Mouse (Mus musculus): ENCODE results near the gene Mat1a. TPM values are rescaled to one million over a fixed set of nuclear protein-coding genes. Genes with fewer than 3 reads are reported as not detected.

The Mat1a gene
- polyA plus RNA-seq, 1 experiment from 2014 or later = not detected

DNA sequence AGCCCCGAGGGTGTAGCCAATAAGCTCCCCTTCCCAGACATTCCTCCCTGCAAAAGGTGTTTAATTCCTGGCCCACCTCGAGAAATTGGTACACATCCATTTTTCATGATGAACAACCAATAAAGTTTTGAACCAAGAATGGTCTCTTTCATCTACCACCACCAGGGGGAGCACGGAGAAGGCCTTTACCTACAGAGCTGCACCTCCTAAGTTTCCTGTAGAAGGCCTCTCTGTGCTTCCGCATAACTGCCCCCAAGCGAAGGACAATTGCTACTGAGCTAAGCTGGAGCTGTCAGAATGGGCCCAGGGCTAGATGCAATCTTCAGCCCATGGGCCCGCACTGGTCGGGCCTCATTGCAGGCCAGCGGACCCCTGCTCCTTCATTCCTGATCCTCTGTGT, 14.1 kb upstream of the Mat1a start:
- 55% methylated on average over 8 of the region's 8 CpGs for WGBS
- Histone ChIP-seq H3K27me3 (ENCODE audit: control insufficient read depth, insufficient read depth, low read length) (no peaks in the 10 kb centered on the region), H3K4me3 (replicated peaks; ENCODE audit: low read depth, low read length) (no peak overlapping the region), H3K27ac (replicated peaks; ENCODE audit: low read depth, low read length) (no peak overlapping the region), H3K4me2 (ENCODE audit: low read length) (no peak overlapping the region), H3K4me1 (ENCODE audit: control insufficient read depth, insufficient read depth, low read length) (no peaks in the 10 kb centered on the region), H3K9me3 (ENCODE audit: control insufficient read depth, low read length) (no peaks in the 10 kb centered on the region), H3K9ac (replicated peaks; ENCODE audit: low read length) (no peak overlapping the region), H3K36me3 (ENCODE audit: control insufficient read depth, insufficient read depth, low read length) (no peaks in the 10 kb centered on the region)
- DNase-seq (peak; percentile 19), ATAC-seq (ENCODE audit: low FRiP score, low TSS enrichment) (no peak)

DNA sequence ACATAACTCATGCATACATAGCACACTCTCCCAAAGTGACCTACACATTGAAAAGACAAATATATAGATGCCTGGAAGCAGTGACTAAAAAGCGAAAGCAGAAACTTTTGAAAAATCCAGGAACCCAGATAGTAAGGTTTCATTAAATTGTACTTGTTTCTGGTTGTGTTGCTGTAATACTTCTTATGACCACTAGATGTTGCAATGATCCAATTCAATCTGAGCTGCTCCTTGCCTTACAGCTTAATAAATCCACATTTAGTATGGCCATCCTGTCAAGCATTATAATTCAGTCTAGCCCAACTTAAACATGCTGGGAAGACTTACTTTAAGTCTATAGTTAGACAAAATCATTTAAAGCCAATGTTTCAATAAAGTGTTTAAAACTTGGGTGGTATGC, 10.7 kb upstream of the Mat1a start:
- no peak overlapping the region for H3K27ac ChIP-seq (replicated peaks; ENCODE audit: low read depth, low read length)
- H3K9me3 ChIP-seq (ENCODE audit: control insufficient read depth, low read length) = no peaks in the 10 kb centered on the region
- no peaks in the 10 kb centered on the region for H3K36me3 ChIP-seq (ENCODE audit: control insufficient read depth, insufficient read depth, low read length)
- WGBS = 57% methylated on average over 1 of the region's 1 CpGs
- no peak overlapping the region for H3K9ac ChIP-seq (replicated peaks; ENCODE audit: low read length)
- no peak overlapping the region for H3K4me2 ChIP-seq (ENCODE audit: low read length)
- no peak for ATAC-seq (ENCODE audit: low FRiP score, low TSS enrichment)
- DNase-seq = peak; percentile 47
- no peak overlapping the region for H3K4me3 ChIP-seq (replicated peaks; ENCODE audit: low read depth, low read length)
- H3K27me3 ChIP-seq (ENCODE audit: control insufficient read depth, insufficient read depth, low read length) = no peaks in the 10 kb centered on the region
- no peaks in the 10 kb centered on the region for H3K4me1 ChIP-seq (ENCODE audit: control insufficient read depth, insufficient read depth, low read length)

DNA sequence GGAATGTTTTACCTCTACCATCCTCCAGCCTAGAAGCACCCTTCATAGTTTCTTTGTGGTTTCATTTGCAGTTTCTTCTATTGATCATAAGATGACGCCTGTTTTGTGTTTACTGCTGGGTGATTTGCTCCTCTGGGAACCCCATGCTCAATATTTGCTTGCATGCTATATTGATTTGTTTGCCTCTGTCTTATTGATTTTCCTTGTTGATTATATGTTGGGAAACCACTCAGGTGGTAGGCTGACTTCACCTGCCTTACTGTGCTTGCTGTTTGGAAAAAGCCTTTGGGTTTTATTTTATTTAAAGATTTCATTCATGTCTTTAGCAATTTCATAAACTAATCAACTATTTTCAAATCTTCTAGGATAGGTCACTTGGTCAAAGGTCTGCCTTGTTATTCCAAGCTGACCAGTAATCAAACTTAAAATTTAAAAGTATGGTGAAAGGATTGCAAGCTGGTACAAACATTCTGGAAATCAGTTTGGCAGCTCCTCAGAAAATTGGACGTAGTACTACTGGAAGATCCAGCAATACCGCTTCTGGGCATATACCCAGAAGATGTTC, 8.5 kb upstream of the Mat1a start:
- DNase-seq = no peak
- Histone ChIP-seq H3K36me3 (ENCODE audit: control insufficient read depth, insufficient read depth, low read length) (no peaks in the 10 kb centered on the region), H3K9me3 (ENCODE audit: control insufficient read depth, low read length) (no peaks in the 10 kb centered on the region), H3K27ac (replicated peaks; ENCODE audit: low read depth, low read length) (no peak overlapping the region), H3K4me2 (ENCODE audit: low read length) (no peak overlapping the region), H3K4me1 (ENCODE audit: control insufficient read depth, insufficient read depth, low read length) (no peaks in the 10 kb centered on the region), H3K9ac (replicated peaks; ENCODE audit: low read length) (no peak overlapping the region), H3K27me3 (ENCODE audit: control insufficient read depth, insufficient read depth, low read length) (no peaks in the 10 kb centered on the region), H3K4me3 (replicated peaks; ENCODE audit: low read depth, low read length) (no peak overlapping the region)
- ATAC-seq (ENCODE audit: low FRiP score, low TSS enrichment) = no peak
- 83% methylated on average over 3 of the region's 3 CpGs for WGBS

DNA sequence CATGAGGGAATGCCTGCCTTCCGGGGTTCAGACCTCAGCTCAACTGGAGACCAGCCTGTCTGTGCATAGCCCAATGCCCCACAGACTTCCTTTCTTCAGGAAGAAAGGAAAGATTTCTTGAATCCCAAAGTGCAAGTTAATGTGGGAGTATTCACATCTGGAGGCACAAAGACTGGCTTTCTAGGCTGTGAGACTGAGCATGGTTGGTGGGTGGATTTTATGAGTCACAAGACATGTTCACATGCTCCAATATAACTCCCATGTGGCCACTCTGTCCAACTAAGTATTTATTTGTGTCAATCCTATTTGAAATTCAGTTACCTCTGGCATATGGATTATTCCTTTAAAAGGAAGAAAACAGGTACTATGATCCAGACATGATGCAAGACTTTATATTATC, 6.1 kb upstream of the Mat1a start:
- ATAC-seq (ENCODE audit: low FRiP score, low TSS enrichment) (no peak), DNase-seq (no peak)
- H3K36me3 ChIP-seq (ENCODE audit: control insufficient read depth, insufficient read depth, low read length) = no peaks in the 10 kb centered on the region
- no peaks in the 10 kb centered on the region for H3K4me1 ChIP-seq (ENCODE audit: control insufficient read depth, insufficient read depth, low read length)
- no peaks in the 10 kb centered on the region for H3K9me3 ChIP-seq (ENCODE audit: control insufficient read depth, low read length)
- H3K27ac ChIP-seq (replicated peaks; ENCODE audit: low read depth, low read length) = no peak overlapping the region
- H3K27me3 ChIP-seq (ENCODE audit: control insufficient read depth, insufficient read depth, low read length) = no peaks in the 10 kb centered on the region
- no peak overlapping the region for H3K4me3 ChIP-seq (replicated peaks; ENCODE audit: low read depth, low read length)
- WGBS = 84% methylated on average over 1 of the region's 1 CpGs
- no peak overlapping the region for H3K4me2 ChIP-seq (ENCODE audit: low read length)
- H3K9ac ChIP-seq (replicated peaks; ENCODE audit: low read length) = no peak overlapping the region

DNA sequence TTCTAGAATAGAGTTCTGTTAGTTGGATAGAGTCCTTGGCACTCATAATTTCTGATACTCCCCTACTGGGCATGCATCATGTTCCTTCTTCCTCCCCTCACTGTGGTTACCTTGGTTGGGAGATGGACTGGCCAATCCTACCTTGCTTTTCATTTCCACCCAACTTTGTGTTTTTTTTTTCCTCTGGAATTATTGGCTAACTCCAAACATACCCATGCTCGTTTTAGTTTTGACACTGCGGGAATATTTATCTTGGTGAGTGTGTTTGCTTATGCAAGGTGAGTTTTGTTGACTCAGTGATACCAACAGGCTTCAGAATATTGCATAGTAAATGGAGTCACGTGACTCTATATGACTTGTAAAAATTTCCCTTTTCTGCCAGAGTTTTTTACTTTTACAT, 4.1 kb upstream of the Mat1a start:
- WGBS = 95% methylated on average over 3 of the region's 3 CpGs
- no peak overlapping the region for H3K9ac ChIP-seq (replicated peaks; ENCODE audit: low read length)
- ATAC-seq (ENCODE audit: low FRiP score, low TSS enrichment) = no peak

DNA sequence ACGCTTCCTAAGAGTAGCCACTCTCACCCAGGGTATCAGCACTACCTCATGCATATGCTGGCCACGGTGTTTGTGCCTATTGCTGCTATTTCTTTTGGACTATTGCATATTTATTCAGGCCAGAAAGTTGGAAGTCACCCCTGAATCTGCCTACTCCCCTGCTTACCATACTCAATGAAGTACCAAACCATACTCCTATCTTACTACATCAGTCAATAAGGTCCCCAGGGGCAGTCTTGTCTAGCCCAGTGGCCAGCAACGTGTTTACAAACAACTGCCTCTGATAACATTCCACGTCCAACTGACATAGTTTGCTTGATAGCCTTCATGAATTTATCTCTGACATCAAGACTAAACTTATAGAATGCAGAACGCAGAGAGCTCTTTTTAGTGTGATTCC, 3.6 kb upstream of the Mat1a start:
- no peaks in the 10 kb centered on the region for H3K36me3 ChIP-seq (ENCODE audit: control insufficient read depth, insufficient read depth, low read length)
- no peak overlapping the region for H3K9ac ChIP-seq (replicated peaks; ENCODE audit: low read length)
- no peaks in the 10 kb centered on the region for H3K9me3 ChIP-seq (ENCODE audit: control insufficient read depth, low read length)
- H3K27ac ChIP-seq (replicated peaks; ENCODE audit: low read depth, low read length) = no peak overlapping the region
- no peak overlapping the region for H3K4me3 ChIP-seq (replicated peaks; ENCODE audit: low read depth, low read length)
- H3K4me2 ChIP-seq (ENCODE audit: low read length) = no peak overlapping the region
- no peak for ATAC-seq (ENCODE audit: low FRiP score, low TSS enrichment)
- no peaks in the 10 kb centered on the region for H3K4me1 ChIP-seq (ENCODE audit: control insufficient read depth, insufficient read depth, low read length)
- H3K27me3 ChIP-seq (ENCODE audit: control insufficient read depth, insufficient read depth, low read length) = no peaks in the 10 kb centered on the region
- WGBS = 88% methylated on average over 5 of the region's 5 CpGs
- DNase-seq = no peak

More for the DNA sequence above, 4.1 kb upstream of the Mat1a start:
- Histone ChIP-seq H3K9me3 (ENCODE audit: control insufficient read depth, low read length) (no peaks in the 10 kb centered on the region), H3K27ac (replicated peaks; ENCODE audit: low read depth, low read length) (no peak overlapping the region), H3K36me3 (ENCODE audit: control insufficient read depth, insufficient read depth, low read length) (no peaks in the 10 kb centered on the region), H3K4me3 (replicated peaks; ENCODE audit: low read depth, low read length) (no peak overlapping the region), H3K27me3 (ENCODE audit: control insufficient read depth, insufficient read depth, low read length) (no peaks in the 10 kb centered on the region), H3K4me1 (ENCODE audit: control insufficient read depth, insufficient read depth, low read length) (no peaks in the 10 kb centered on the region), H3K4me2 (ENCODE audit: low read length) (no peak overlapping the region)
- DNase-seq = no peak

DNA sequence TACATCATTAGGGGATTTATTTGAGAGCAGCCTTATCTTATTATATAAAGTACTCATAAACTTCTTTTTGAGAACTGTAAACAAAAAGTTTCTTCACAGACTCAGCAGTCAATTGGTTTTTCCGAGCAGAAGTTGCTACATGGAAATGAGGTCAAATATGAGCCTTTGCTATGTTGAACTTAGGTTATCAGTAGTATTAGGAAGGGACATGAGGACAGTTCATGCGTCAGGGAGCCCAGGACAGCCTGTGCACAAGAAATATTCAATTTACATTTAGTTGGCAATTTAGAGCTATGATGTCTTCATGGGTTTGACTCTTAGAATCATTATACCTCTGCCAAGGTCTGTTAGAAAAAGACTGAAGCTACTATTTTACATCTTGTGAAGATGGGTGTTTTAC, 2.6 kb upstream of the Mat1a start:
- ATAC-seq (ENCODE audit: low FRiP score, low TSS enrichment) = no peak
- WGBS = 90% methylated on average over 2 of the region's 2 CpGs
- Histone ChIP-seq H3K9ac (replicated peaks; ENCODE audit: low read length) (no peak overlapping the region), H3K27me3 (ENCODE audit: control insufficient read depth, insufficient read depth, low read length) (no peaks in the 10 kb centered on the region), H3K36me3 (ENCODE audit: control insufficient read depth, insufficient read depth, low read length) (no peaks in the 10 kb centered on the region), H3K4me3 (replicated peaks; ENCODE audit: low read depth, low read length) (no peak overlapping the region), H3K9me3 (ENCODE audit: control insufficient read depth, low read length) (no peaks in the 10 kb centered on the region), H3K27ac (replicated peaks; ENCODE audit: low read depth, low read length) (no peak overlapping the region), H3K4me2 (ENCODE audit: low read length) (no peak overlapping the region), H3K4me1 (ENCODE audit: control insufficient read depth, insufficient read depth, low read length) (no peaks in the 10 kb centered on the region)
- DNase-seq = no peak

DNA sequence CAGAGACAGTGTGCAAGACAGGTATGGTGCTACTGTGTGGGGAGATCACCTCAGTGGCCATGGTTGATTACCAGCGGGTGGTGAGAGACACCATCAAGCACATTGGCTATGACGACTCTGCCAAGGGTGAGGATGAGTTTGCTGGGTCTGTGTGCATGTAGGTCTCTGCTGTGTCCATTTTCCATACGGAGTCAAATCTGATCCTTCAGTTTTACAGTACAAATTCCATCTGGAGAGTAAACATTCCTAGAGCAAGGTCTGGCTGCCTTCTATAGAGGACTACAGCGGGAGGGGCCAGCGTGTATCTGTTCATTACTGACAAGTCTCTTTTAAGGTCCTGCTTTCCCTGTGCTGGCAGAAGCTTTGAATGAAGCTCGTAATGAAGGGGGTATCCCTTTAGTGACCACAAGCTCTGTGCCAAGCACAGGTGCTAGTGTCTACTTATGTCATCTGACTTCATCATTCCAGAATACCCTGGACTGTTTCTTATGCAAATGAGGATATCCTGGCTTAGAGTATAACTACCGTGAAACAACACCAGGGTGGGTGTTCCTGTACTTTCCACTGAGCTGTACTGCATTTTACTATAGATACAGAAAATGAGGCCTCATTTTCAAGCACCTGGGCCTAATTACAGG, 6.3 kb downstream of the Mat1a start:
- 87% methylated on average over 7 of the region's 7 CpGs for WGBS
- Histone ChIP-seq H3K27ac (replicated peaks; ENCODE audit: low read depth, low read length) (no peak overlapping the region), H3K36me3 (ENCODE audit: control insufficient read depth, insufficient read depth, low read length) (no peaks in the 10 kb centered on the region), H3K4me3 (replicated peaks; ENCODE audit: low read depth, low read length) (no peak overlapping the region), H3K4me1 (ENCODE audit: control insufficient read depth, insufficient read depth, low read length) (no peaks in the 10 kb centered on the region), H3K27me3 (ENCODE audit: control insufficient read depth, insufficient read depth, low read length) (no peaks in the 10 kb centered on the region), H3K9ac (replicated peaks; ENCODE audit: low read length) (no peak overlapping the region), H3K4me2 (ENCODE audit: low read length) (no peak overlapping the region), H3K9me3 (ENCODE audit: control insufficient read depth, low read length) (no peaks in the 10 kb centered on the region)
- DNase-seq (no peak), ATAC-seq (ENCODE audit: low FRiP score, low TSS enrichment) (no peak)

DNA sequence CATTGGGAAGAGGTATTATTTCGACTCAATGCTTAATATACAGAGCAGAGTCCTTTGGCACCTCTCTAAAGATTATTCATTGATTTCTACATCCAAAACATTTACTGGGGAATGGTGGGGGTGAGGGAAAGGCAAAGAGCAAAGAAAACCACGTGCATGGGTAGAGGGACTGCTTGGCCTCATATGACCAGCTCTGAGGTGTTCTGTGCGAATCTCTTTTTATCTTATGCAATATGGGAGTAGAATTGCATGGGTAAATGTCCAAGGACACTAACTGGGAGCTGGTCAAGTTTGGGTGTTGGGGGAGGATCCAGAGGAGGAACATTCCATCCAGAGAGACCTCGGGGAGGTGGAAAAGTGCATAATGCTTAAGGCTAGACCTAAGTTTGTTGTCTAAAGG, 8.1 kb downstream of the Mat1a start:
- H3K4me2 ChIP-seq (ENCODE audit: low read length) = no peak overlapping the region
- 83% methylated on average over 4 of the region's 4 CpGs for WGBS
- H3K4me1 ChIP-seq (ENCODE audit: control insufficient read depth, insufficient read depth, low read length) = no peaks in the 10 kb centered on the region
- ATAC-seq (ENCODE audit: low FRiP score, low TSS enrichment) = no peak
- H3K9me3 ChIP-seq (ENCODE audit: control insufficient read depth, low read length) = no peaks in the 10 kb centered on the region
- no peak for DNase-seq
- no peaks in the 10 kb centered on the region for H3K36me3 ChIP-seq (ENCODE audit: control insufficient read depth, insufficient read depth, low read length)
- no peaks in the 10 kb centered on the region for H3K27me3 ChIP-seq (ENCODE audit: control insufficient read depth, insufficient read depth, low read length)
- no peak overlapping the region for H3K9ac ChIP-seq (replicated peaks; ENCODE audit: low read length)
- no peak overlapping the region for H3K4me3 ChIP-seq (replicated peaks; ENCODE audit: low read depth, low read length)
- no peak overlapping the region for H3K27ac ChIP-seq (replicated peaks; ENCODE audit: low read depth, low read length)

Data from midbrain, embryonic 14.5 days (tissue).